Mouse (Mus musculus): ENCODE data around the gene St7.

- TF ChIP-seq CTCF (IDR thresholded peaks at IDR 0.05; ENCODE audit: control insufficient read depth, insufficient read depth, insufficient read length) (no peak), MAX (IDR thresholded peaks at IDR 0.05) (no peak), CEBPB (IDR thresholded peaks at IDR 0.05; ENCODE audit: low read depth) (no peak)
Measured at GRCm38 (mm10) chr6:17851316-17851715, 158.6 kb downstream of the St7 start.
